Mouse (Mus musculus) CD8-positive naive resting alpha-beta T cell, adult 2 months (primary cell): ENCODE data around the gene Leap2.

Experiments used
- DNase-seq, 2 experiments: peaks; one replicate each; pipeline ENCODE4 v3.0.0; 2022; ENCODE audit warnings: low read depth in 2 of 2, low spot score in 2 of 2

Leap2 gene

GRCm38 (mm10) chr11:53378918-53379317, 44.1 kb downstream of the Leap2 start:
- DNase-seq, result no peak
